Mouse (Mus musculus): ENCODE measurements around the gene Wfdc18.

DNA sequence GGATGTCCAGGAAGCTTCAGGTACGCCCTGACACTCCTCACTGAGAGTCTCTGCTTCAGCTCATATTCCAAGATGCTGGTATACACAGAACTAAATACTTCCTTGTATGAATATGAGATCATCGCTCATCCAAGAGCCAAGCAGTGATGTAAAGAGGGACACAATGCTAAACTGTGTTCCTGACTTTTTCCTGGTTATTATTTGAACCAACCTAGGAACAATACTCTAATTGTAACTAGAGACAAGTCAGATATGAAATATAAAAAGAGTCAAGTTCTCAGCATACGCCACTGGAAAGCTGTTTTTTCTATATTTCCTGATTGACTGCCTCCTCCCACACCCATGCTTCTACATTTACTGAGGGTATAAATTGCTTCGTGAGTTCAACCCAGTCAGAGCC lies at the start of gene Wfdc18:
- TF ChIP-seq CTCF (IDR thresholded peaks at IDR 0.05; ENCODE audit: borderline replicate concordance, insufficient read depth, low read depth, low read length) (no peak), POLR2A (IDR thresholded peaks at IDR 0.05; ENCODE audit: borderline replicate concordance, insufficient read depth, low read length) (no peak)

All from cerebellum, adult 2 months (tissue).